Mouse (Mus musculus): ENCODE results near the gene Gm37419. TPM values are rescaled to one million over a fixed set of nuclear protein-coding genes. Genes with fewer than 3 reads are reported as not detected.

Gene Gm37419
- polyA plus RNA-seq, 1 experiment from 2014 or later = not detected

DNA sequence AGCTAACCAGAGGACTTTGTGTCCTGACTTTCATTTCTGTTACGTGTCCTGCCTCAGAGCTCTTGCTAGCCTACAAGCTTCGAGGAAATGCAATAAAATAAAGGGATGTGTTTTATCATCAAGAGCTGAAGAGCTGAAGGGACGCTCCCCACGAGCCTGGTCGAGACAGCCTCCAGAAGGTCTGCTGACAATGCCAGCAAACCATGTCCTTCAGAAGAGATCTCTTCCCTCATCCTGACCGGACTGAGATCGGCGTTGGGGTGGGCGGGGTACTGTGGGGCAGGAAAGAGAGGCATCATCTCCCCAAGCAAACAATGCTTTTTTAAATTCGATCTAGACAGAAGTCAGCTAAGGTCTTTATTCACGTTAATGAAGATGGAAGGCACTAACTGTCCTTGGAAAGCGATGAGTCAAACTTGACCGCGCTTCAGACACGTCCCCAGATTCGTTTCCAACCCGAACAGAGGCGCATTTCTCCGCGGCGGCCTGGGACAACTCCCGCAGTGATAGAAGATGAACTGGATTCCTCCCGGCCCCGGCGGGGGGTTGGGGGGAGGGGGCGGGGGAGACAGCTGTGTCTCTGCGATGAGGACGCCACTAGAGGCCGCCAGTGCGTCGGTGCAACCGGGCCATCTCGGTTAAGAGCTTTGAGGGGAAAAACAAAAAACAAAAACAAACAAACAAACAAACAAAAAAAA, 5.2 kb upstream of the Gm37419 start:
- Histone ChIP-seq H3K36me3 (ENCODE audit: control insufficient read depth, insufficient read depth, low read length) (no peaks in the 10 kb centered on the region), H3K9ac (ENCODE audit: low read depth, low read length) (peak overlapping the region; percentile 38; the same call in 1 of the 2 replicates), H3K27ac (ENCODE audit: low read depth, low read length) (no peak overlapping the region), H3K27me3 (replicated peaks; ENCODE audit: control insufficient read depth, insufficient read depth, low read length) (peaks cover 56% of the 10 kb centered on the region), H3K4me2 (peak overlapping the region; percentile 81), H3K4me3 (ENCODE audit: low read depth, low read length) (peak overlapping the region; percentile 39), H3K4me1 (replicated peaks; ENCODE audit: control insufficient read depth, insufficient read depth, low read length) (peaks cover 17% of the 10 kb centered on the region), H3K9me3 (ENCODE audit: control insufficient read depth, low read length) (no peaks in the 10 kb centered on the region)
- WGBS = under 1% methylated on average over 33 of the region's 33 CpGs
- DNase-seq (ENCODE audit: low spot score) (peak; percentile 73), ATAC-seq (replicated peaks; ENCODE audit: low FRiP score) (no peak)

DNA sequence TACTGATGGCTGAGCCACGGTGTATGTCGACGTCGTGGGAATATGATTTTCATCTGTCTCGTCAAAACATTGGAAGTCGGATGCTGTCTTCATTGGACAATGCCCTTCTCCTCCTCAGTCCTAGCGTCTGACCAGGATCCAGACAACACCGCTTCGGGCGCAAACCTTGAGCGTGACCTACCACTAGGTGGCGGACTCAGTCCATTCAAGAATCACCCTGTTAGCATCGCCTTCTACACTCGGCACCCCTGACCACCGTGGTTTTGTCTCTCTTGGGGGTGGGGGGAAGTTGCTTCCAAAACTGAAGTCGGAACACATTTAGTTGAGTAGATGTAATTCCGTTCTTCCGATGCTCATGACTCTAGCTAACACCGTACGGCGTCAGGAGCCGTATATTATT, 4.1 kb upstream of the Gm37419 start:
- Histone ChIP-seq H3K9me3 (ENCODE audit: control insufficient read depth, low read length) (no peaks in the 10 kb centered on the region), H3K4me2 (peak overlapping the region; percentile 81), H3K9ac (ENCODE audit: low read depth, low read length) (peak overlapping the region; percentile 21; the same call in 1 of the 2 replicates), H3K27ac (ENCODE audit: low read depth, low read length) (no peak overlapping the region), H3K4me3 (ENCODE audit: low read depth, low read length) (peak overlapping the region; percentile 45), H3K4me1 (replicated peaks; ENCODE audit: control insufficient read depth, insufficient read depth, low read length) (peaks cover 17% of the 10 kb centered on the region), H3K27me3 (replicated peaks; ENCODE audit: control insufficient read depth, insufficient read depth, low read length) (peaks cover 56% of the 10 kb centered on the region), H3K36me3 (ENCODE audit: control insufficient read depth, insufficient read depth, low read length) (no peaks in the 10 kb centered on the region)
- ATAC-seq (replicated peaks; ENCODE audit: low FRiP score) = peak; percentile 40; the same call in 1 of the 2 replicates
- WGBS = 1% methylated on average over 22 of the region's 22 CpGs
- DNase-seq (ENCODE audit: low spot score) = peak; percentile 84

DNA sequence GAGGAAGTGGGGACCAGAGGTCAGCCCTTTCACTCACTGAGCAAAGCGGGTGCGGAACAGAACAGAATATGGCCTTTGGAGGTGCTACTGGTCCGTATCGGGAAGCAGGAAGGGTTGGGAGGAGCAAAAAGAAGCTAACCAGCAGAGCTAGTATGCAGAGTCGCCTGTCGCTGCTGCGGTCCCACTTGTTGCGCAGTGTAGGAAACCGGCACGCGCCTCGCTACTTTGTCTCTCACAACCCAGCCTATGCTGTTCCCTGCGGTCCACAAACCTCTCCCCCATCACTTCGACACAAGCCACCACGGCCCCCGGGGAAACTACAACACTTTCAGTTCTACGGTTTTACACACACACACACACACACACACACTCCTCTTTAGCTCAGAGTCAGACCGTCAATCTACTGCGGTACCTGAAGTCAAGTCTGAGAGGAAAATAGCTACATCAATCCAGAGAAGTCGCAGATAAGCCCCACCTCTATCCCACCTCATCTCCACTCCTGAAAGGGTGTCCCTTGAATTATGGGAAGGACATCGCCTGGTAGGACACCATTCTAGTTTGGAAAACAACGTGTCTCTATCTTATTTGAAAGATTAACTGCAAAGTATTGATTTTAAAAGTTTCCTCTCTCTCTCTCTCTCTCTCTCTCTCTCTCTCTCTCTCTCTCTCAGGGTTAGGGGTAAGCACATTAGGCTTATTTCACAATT, 3.4 kb upstream of the Gm37419 start:
- Histone ChIP-seq H3K27me3 (replicated peaks; ENCODE audit: control insufficient read depth, insufficient read depth, low read length) (peaks cover 48% of the 10 kb centered on the region), H3K27ac (ENCODE audit: low read depth, low read length) (0 out of 2 replicates have a peak overlapping the region, but pooled peaks have one; percentile 10)

DNA sequence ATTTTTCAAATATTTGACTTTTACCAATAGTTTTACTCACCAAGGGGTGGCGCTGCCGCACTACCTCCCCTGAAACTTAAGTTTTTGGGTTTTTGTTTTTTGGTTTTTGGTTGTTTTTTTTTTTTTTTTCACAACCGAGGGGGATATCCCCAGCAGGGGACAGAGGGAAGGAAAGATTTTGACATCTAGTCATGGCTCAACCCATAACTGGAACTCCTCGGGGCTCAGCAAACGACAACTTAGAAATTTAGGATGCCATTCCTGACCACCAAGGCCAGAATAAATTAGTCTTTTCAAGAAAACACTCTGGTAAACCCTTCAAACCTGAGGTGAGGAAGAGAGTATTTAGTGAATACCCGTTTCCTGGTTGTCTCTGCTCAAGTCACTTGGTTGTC, 2.8 kb upstream of the Gm37419 start:
- 1% methylated on average over 6 of the region's 6 CpGs for WGBS
- Histone ChIP-seq H3K9me3 (ENCODE audit: control insufficient read depth, low read length) (no peaks in the 10 kb centered on the region), H3K27me3 (replicated peaks; ENCODE audit: control insufficient read depth, insufficient read depth, low read length) (peaks cover 45% of the 10 kb centered on the region), H3K36me3 (ENCODE audit: control insufficient read depth, insufficient read depth, low read length) (no peaks in the 10 kb centered on the region), H3K4me3 (ENCODE audit: low read depth, low read length) (no peak overlapping the region), H3K9ac (ENCODE audit: low read depth, low read length) (no peak overlapping the region), H3K4me1 (replicated peaks; ENCODE audit: control insufficient read depth, insufficient read depth, low read length) (peaks cover 17% of the 10 kb centered on the region), H3K4me2 (peak overlapping the region; percentile 81), H3K27ac (ENCODE audit: low read depth, low read length) (no peak overlapping the region)
- DNase-seq (ENCODE audit: low spot score) (no peak), ATAC-seq (replicated peaks; ENCODE audit: low FRiP score) (no peak)

More for the DNA sequence above, 3.4 kb upstream of the Gm37419 start:
- Histone ChIP-seq H3K9ac (ENCODE audit: low read depth, low read length) (peak overlapping the region; percentile 21; the same call in 1 of the 2 replicates), H3K4me3 (ENCODE audit: low read depth, low read length) (peak overlapping the region; percentile 45), H3K4me1 (replicated peaks; ENCODE audit: control insufficient read depth, insufficient read depth, low read length) (peaks cover 17% of the 10 kb centered on the region), H3K4me2 (peak overlapping the region; percentile 81), H3K9me3 (ENCODE audit: control insufficient read depth, low read length) (no peaks in the 10 kb centered on the region), H3K36me3 (ENCODE audit: control insufficient read depth, insufficient read depth, low read length) (no peaks in the 10 kb centered on the region)
- WGBS = 2% methylated on average over 22 of the region's 22 CpGs
- no peak for ATAC-seq (replicated peaks; ENCODE audit: low FRiP score)
- DNase-seq (ENCODE audit: low spot score) = peak; percentile 50

DNA sequence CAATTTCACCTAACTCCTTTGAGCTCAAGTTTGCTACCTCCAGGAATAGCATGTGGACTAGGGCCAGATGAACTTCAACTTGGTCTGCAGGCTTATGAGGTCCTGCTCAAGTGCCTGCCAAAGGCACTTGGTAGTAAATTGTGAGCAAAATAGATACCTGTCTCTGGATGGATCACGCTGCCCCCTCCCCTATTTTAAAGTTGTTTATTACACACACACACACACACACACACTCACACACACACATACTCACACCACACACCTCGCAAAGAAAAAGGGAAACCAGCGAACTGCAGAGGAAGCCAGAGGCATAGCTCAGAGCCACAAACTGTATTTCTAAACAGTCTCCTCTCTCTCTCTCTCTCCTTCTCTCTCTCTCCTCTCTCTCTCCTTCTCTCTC, 2.1 kb upstream of the Gm37419 start:
- no peaks in the 10 kb centered on the region for H3K36me3 ChIP-seq (ENCODE audit: control insufficient read depth, insufficient read depth, low read length)
- no peak for DNase-seq (ENCODE audit: low spot score)
- no peak overlapping the region for H3K27ac ChIP-seq (ENCODE audit: low read depth, low read length)
- no peak for ATAC-seq (replicated peaks; ENCODE audit: low FRiP score)
- H3K9me3 ChIP-seq (ENCODE audit: control insufficient read depth, low read length) = no peaks in the 10 kb centered on the region
- H3K4me1 ChIP-seq (replicated peaks; ENCODE audit: control insufficient read depth, insufficient read depth, low read length) = peaks cover 10% of the 10 kb centered on the region
- WGBS = 6% methylated on average over 3 of the region's 3 CpGs
- H3K27me3 ChIP-seq (replicated peaks; ENCODE audit: control insufficient read depth, insufficient read depth, low read length) = peaks cover 41% of the 10 kb centered on the region
- H3K9ac ChIP-seq (ENCODE audit: low read depth, low read length) = no peak overlapping the region
- peak overlapping the region; percentile 86 for H3K4me2 ChIP-seq
- H3K4me3 ChIP-seq (ENCODE audit: low read depth, low read length) = peak overlapping the region; percentile 68; the same call in 1 of the 2 replicates

DNA sequence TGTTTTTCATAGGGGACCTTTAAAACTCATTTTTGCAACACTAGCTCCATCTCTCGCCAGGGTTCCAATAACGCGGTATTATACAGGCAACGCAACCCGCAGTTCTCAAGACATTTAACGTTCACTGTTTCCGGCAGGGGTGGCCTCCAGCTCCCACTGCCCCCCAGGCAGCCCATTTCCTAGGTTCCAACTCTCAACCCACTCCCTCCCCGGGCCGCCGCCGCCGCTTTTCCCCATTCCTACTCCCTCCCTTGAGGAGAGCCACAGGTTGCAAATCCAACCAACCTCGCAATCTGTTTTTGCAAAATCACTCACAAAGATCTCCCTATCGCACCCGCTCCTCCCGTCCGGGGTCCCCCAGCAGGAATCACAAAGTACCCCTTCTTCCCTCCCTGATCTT, 1.4 kb upstream of the Gm37419 start:
- Histone ChIP-seq H3K4me1 (replicated peaks; ENCODE audit: control insufficient read depth, insufficient read depth, low read length) (peaks cover 10% of the 10 kb centered on the region), H3K9me3 (ENCODE audit: control insufficient read depth, low read length) (no peaks in the 10 kb centered on the region), H3K27ac (ENCODE audit: low read depth, low read length) (peak overlapping the region; percentile 8; the same call in 1 of the 2 replicates), H3K4me2 (peak overlapping the region; percentile 86), H3K4me3 (ENCODE audit: low read depth, low read length) (peak overlapping the region; percentile 68), H3K27me3 (replicated peaks; ENCODE audit: control insufficient read depth, insufficient read depth, low read length) (peaks cover 34% of the 10 kb centered on the region), H3K36me3 (ENCODE audit: control insufficient read depth, insufficient read depth, low read length) (no peaks in the 10 kb centered on the region), H3K9ac (ENCODE audit: low read depth, low read length) (peak overlapping the region; percentile 74)
- WGBS = under 1% methylated on average over 17 of the region's 17 CpGs
- DNase-seq (ENCODE audit: low spot score) (peak; percentile 55), ATAC-seq (replicated peaks; ENCODE audit: low FRiP score) (no peak)

DNA sequence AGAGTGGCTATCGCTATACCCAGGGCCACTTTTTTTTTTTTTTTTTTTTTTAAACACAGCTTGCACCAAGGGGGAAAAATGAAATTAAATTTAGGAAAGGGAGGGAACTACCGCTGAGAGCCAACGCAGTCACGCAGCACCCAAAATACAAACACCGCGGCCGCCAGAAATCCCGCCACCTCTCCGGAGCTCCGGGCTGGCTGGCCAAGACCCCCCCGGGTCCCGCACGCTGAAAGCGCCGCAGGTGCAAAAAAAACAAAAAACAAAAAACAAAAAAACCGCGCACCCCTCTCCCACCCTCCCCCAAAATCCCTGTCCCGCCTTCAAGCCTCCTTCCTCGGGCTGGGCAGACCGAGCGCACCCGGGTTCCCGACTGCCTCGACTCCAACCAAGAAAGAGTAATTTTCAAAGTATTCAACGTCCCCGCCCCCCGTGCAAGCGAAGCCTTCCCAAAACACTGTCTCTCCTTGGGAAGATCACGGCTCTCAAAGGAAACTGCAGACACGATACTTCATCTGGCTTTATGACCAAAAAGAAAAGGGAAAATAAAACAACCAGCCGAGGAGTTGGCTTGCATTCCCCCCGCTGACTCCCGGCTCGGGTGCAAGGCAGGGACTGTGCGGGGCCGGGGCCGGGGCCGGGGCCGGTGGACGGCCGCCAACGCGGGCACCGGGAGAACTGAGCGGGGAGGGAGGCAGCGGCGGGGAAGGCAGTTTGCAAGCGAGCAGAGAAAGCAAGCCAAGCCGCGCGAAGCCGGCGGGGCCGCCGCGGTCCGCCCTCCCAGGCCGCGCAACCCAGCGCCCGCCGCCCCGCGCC, 733 bp upstream of the Gm37419 start:
- Histone ChIP-seq H3K9ac (ENCODE audit: low read depth, low read length) (peak overlapping the region; percentile 74), H3K4me1 (replicated peaks; ENCODE audit: control insufficient read depth, insufficient read depth, low read length) (peaks cover 10% of the 10 kb centered on the region), H3K27ac (ENCODE audit: low read depth, low read length) (peak overlapping the region; percentile 93), H3K36me3 (ENCODE audit: control insufficient read depth, insufficient read depth, low read length) (no peaks in the 10 kb centered on the region), H3K27me3 (replicated peaks; ENCODE audit: control insufficient read depth, insufficient read depth, low read length) (peaks cover 32% of the 10 kb centered on the region), H3K4me3 (ENCODE audit: low read depth, low read length) (peak overlapping the region; percentile 68), H3K4me2 (peak overlapping the region; percentile 86), H3K9me3 (ENCODE audit: control insufficient read depth, low read length) (no peaks in the 10 kb centered on the region)
- whole genome bisulfite sequencing = under 1% methylated on average over 58 of the region's 64 CpGs
- DNase-seq (ENCODE audit: low spot score) (peak; percentile 64), ATAC-seq (replicated peaks; ENCODE audit: low FRiP score) (peak; percentile 23; the same call in 1 of the 2 replicates)

DNA sequence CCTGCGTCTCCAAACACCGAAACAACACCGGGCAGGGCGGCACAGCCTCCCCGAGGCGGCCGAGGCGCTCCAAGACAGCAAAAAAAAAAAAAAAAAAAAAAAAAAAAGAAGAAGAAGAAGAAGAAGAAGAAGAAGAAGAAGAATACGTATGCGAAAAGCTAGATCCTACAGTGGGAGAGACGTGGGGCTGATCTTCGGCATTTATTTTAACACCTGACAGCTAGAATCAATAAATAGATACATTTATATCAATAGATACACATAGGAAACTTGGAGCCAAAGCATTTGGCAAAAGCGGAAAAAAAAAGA, 171 bp upstream of the Gm37419 start:
- Histone ChIP-seq H3K27ac (ENCODE audit: low read depth, low read length) (peak overlapping the region; percentile 93), H3K4me3 (ENCODE audit: low read depth, low read length) (peak overlapping the region; percentile 68), H3K4me1 (replicated peaks; ENCODE audit: control insufficient read depth, insufficient read depth, low read length) (peaks cover 8% of the 10 kb centered on the region), H3K36me3 (ENCODE audit: control insufficient read depth, insufficient read depth, low read length) (no peaks in the 10 kb centered on the region), H3K9ac (ENCODE audit: low read depth, low read length) (peak overlapping the region; percentile 74), H3K27me3 (replicated peaks; ENCODE audit: control insufficient read depth, insufficient read depth, low read length) (peaks cover 32% of the 10 kb centered on the region), H3K4me2 (peak overlapping the region; percentile 86), H3K9me3 (ENCODE audit: control insufficient read depth, low read length) (no peaks in the 10 kb centered on the region)
- under 1% methylated on average over 13 of the region's 13 CpGs for WGBS
- DNase-seq (ENCODE audit: low spot score) (no peak), ATAC-seq (replicated peaks; ENCODE audit: low FRiP score) (no peak)

Data from liver, embryonic 11.5 days (tissue).